Mouse (Mus musculus): ENCODE measurements around the gene Foxq1. TPM values are rescaled to one million over a fixed set of nuclear protein-coding genes. Genes with fewer than 3 reads are reported as not detected.
A peak's percentile ranks its signal among the peaks of the same experiment; 100 is the strongest.

The Foxq1 gene
- total and polyA plus RNA-seq, 3 experiments = 0.14 to 0.53 TPM; not detected in 1

- no peak for DNase-seq
These were observed 17.0 kb downstream of the Foxq1 start for GRCm38 (mm10) chr13:31572806-31573508.

DNA sequence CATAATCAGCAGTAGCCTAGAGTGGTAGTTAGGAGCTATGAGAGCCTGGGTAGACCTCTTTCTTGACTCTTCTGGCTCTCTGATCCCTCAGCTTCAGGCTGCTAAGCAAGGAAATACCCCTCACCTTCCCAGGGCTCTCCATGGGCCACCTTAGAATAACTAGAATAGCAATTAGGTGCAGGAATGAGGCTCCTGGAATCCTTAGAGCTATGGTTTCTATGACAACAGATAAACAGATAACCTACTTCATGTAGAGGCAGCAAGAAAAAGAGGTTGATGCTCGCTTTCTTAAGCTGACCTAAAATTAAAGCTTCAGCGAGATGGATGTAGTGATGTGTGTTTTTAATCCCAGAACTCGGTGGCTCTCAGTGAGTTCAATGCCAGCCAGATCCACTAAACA, 18.7 kb downstream of the Foxq1 start:
- no peak for DNase-seq

- no peak for DNase-seq
These were observed 20.8 kb downstream of the Foxq1 start for GRCm38 (mm10) chr13:31576696-31577095.

- DNase-seq = no peak
These were observed 21.6 kb downstream of the Foxq1 start for GRCm38 (mm10) chr13:31577576-31577975.

DNA sequence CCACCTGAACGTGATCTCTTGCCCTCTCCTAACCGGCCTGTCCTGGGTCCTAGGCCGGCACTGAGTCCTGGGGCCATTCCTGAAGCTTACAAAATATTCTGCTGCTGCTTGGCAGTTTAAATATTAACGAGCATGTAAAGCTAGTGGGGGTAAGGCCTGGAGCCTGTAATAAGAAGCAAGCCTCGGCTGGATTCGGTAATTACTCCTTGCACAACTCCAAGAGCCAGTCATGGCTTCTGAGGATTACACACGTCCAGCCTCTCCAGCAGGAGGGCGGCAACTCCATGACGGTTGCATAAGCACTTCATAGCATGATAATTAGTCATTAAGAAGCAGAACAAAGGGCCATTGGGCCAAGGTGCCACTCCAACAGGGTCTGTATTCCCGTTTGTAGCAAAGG, 22.5 kb downstream of the Foxq1 start:
- no peak for DNase-seq

DNA sequence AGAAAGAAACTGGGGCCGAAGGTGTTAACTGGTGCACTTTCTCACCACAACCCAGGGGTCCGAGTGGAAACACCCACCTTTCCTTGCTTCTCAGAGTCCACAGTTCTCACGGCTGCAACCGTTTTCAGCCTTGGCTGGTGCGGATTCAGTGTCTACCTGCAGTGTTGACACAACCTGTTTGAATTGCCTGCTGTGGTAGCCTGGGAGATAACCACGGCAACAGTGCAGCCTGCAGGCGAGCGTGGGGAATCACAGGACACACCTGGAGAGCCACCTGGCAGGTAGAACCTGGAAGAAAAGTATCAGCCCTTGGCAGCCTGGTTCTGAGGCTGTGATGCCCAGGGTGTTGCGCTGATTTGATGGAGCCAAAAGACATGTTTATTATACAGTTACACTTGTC, 23.9 kb downstream of the Foxq1 start:
- DNase-seq = no peak

DNA sequence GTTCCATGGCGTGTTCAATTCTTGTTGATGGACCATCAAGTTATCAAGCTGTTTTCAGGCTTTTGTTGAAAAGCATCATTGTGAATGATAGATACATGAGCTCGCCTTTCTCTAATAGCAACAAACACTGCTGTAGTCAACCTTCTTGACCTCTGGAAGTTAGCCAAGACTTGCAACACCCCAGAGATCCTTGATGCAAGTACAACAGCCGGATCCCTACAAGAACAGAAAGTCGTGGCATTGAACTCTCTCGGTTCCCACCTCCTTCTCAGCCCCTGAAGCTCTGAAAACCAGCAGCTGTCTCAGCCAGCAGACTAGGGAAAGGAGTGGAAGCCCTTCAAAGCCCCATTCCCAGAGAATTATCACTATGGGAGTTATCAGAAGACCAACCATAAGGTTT, 31.4 kb downstream of the Foxq1 start:
- peak; percentile 31 for DNase-seq

DNA sequence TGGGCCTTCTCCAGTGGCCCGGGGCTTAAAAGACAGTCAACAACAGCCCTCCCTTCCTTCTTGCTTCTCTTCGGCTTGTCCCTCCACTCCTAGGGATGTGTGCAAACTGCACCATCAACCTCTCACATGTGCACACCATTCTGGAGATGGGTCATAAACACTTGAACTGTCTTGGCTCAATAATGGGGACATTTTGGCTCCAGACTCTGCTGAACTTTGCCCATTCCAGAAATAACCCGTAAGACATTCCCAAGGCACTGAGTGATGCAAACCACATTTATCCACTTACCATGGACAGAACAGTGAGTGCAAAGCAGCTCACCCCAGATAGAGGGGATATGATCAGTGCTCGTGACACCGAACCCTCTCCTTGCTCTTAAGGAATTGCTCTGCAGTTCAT, 43.6 kb downstream of the Foxq1 start:
- no peak for DNase-seq

GRCm38 (mm10) chr13:31603964-31604363, 48.0 kb downstream of the Foxq1 start:
- DNase-seq = no peak

Other genes with a start within 250 kb of the Foxq1 start
- gene A530084C06Rik, start 3.2 kb downstream of the Foxq1 start, total RNA-seq (2021) = not detected
- gene A530084C06Rik, start 3.2 kb downstream of the Foxq1 start, polyA plus RNA-seq (2012; rRNA removed) = 0.04 and 0.09 TPM in 2 replicates
- not detected for gene Foxf2, start 69.7 kb downstream of the Foxq1 start, total RNA-seq (2021)
- not detected in 2 replicates for gene Foxf2, start 69.7 kb downstream of the Foxq1 start, polyA plus RNA-seq (2012; rRNA removed)